Mouse (Mus musculus): Measurements from ENCODE around the gene Zer1.

The Zer1 gene

DNA sequence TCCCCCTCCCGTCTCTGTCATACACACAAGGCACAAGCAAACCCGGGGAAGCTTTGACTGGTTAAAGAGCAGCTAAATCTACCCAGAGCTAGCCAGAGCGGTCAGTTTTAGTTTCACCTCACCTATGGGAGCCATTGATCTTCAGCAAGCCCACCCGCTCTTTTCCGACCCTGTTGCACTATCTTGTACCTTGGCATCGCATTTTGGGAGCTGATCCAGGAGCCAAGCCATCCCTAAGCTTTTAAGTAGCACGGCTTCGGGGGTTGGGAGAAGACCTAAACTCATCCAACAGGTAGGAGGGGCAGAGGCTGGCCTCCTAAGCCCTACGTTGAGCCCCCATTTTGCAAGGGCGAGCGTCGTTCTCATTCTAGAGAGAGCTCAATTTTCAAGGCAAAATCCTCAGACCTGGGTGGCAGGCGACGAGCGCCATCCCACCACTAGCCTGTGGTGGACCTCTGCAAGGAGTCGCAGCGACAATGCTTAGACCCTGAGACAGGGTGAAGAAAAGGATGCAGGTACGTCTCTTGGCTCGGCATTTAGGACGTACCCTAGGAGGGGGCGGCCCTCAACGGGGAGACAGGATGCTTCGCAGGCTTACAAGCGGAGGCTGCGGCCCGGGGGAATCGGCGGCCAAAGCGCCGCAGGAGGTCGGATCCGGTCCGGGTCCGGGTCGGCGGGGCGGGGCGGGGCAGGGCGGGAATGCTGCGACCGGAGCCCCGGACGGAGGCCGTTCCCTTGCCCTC is 485 bp downstream of the Zer1 start:
- DNase-seq = peak in 1 of 2 experiments; percentile 22

DNA sequence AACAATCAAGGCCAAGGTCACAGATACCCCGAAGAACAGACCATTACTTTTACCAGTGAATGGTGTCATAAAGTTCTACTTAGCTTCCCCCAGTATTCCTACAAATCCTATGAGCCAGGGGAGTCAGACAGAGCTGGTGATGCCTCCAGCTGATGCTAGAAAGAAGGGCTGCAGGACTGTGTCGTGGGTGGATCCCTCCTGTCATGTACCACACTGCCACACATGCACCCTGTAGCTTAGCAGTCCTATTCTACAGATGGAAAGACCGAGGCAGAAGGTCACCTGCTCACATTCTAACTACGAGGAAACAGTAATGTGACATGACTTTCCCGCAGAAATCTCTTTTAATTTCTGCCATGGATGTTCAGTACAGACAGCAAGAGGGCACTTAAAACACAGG is 1.6 kb downstream of the Zer1 start:
- no peak for DNase-seq

DNA sequence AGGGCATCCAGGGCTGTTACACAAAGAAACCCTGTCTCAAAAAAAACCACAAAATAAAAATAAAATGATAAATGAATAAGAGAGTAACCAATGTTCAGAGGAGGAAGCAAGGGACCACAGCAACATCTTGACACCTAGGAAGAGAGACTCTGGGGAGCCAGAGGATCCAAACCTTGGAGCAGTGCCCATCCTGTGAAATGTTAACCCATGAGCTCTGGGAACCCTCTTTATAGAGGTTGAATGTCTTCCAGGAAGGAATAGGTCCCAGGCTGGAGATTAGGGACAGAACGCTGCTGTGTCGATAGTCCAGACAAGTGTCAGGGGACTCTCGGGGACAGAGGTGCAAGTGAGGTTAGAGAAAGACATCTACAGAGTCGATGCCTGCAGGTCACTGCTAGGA is 4.1 kb downstream of the Zer1 start:
- DNase-seq = no peak

DNA sequence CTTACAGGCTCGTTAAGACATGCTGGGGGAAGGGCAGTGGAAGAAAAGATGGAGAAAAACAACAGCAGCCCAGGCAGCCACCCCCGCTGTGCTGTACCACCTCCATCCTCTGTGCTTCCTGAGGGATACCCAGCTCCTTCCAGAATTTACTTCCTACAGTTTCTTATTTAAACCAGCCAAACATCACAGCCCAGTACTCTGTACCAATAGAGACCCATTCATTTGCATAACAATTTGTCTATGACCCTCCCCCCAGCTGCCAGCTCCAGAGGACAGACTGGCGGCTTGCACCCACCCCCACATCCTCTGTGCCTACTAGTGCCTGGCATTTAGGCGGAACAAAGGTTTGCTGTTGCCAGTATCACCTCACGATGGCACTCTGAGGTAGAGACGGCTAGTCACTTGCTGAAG is 4.7 kb downstream of the Zer1 start:
- DNase-seq = peak; percentile 30 to 47

DNA sequence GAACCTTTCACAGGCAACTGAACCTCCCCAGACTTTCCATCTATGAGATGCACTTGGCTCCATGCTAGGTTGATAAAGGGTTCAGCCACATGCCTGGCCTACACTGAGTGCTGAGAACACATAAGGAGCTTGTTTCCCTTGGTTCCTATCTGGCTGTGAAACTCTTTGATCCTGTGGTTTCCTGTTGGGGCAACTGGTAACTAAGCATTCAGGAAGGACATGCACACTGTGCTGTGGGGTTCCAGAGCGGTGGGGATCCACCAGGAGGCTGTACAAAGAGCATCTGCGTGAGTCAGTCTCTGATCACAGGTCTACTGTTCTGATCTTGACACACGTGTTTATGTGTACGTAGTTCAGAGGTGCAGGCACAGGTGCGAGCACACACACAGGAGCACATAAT is 11.8 kb downstream of the Zer1 start:
- DNase-seq = no peak

DNA sequence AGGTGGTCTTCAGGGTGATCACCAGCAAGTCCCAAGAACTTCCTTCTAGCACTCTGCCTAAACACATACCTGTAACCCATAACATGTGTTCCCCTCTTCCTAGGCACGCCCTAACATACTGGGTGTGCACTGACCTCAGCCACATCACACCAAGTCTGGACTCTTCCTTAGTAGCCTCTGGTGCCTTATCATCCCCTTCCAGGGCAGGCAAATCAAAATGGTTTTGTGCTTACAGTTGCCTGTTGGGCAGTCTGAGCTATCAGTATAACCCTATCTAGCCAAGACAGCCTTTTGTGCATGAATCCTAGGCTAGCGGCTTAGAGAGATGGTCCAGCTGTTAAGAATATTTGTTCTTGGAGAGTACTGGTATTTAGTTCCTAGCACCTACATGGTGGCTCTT is 12.9 kb downstream of the Zer1 start:
- no peak for DNase-seq

DNA sequence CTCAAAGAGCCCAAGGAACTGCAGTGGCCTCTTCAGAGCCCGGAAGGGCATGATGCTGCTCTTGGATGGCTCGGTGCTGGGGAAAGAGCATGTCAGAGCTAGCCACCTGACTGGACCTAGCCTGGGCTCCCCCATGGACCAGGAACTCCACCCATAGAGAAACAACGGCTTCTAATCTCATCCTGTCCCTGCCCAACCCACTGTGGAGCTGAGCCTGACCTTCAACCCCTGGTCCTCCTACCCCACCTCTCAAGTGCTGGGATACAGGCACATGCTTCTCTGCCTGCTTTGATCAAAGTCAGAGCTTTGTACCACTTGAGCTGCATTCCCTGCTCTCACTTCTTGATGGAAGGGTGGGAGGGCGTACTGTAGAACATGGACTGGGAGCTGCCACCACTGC is 16.1 kb downstream of the Zer1 start:
- no peak for DNase-seq

DNA sequence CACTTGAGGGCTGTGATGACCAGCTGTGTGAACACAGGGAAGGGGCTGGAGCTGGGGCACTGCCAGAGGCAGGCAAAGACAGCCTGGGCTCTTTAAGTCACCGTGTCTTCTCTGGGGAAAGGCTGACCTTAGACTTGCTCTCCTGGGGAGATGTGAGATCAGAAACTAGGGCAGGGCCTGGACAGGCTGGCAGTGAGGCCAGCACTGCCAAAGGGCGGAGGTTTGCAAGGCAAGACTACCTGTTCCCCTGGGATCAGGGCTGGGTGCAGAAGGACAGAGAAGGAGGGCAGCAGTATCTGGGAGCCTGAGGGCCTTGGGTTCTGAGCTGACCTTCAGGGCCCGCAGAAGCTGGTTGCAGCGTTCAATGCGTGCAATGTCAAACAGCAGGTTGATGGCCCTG is 16.7 kb downstream of the Zer1 start:
- no peak for DNase-seq

DNA sequence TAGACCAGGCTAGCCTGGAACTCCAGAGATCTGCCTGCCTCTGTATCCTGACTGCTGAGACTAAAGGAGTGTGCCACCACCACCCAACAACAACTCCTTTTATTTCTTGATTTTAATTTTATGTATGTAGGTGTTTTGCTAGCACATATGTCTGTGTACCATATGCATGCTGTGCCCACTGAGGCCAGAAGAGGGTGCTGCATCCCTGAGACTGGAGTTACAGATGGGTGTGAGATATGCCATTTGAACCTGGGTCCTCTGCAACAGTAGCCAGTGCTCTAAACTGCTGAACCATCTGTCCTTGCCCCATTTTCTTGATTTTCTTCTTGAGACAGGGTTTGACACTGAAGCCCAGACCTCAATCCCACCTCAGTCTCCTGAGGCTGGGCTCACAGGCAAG is 18.0 kb downstream of the Zer1 start:
- peak; percentile 51 to 63 for DNase-seq

DNA sequence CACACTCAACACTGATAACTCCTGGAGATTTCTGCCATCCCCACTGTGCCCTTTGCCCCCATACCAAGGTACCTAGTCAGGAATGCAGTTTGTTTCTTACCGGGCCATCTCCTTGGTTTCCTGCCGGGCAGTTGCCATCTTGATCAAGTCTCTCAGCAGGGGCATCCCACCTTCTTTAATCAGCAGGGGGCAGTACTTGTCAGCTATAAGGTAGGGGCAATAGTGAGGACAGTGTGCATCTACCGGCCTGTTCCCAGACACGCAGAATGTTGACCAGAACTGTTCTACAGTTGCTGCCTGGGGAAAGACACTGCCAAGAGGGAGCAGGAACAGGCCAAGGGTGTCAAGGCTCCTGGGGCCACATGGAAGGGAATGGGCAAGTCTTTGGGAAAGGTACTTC is 24.2 kb downstream of the Zer1 start:
- no peak for DNase-seq

DNA sequence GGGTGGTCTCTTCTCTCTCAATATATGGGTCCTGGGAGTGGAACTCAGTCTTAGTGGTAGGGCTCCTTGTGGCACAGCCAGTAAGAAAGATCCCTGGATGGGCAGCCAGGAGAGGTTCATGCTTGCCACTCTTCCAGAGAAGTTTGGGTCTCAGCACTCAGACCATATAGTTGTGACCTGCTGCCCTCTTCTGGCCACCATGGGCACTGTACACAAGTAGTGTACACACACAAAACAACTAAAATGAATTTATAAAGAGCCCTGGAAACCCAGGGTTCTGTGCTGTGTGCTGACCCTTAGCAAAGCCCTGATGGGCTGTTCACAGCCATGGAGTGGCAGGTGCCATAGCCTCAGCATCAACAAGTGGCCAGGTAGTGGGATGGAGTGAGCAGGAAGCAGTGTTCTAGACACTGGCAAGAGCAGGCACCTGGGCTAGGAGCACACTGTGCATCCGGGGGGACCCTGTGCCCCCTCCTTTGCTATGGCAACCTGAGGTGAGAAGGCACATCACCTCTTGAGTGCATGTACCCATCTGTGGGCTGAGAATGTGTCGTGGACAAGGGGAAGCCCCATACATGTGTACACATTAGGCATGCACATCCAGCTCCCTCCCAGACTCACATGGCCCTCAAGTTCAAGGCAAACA is 28.4 kb downstream of the Zer1 start:
- peak; percentile 39 to 41 for DNase-seq

DNA sequence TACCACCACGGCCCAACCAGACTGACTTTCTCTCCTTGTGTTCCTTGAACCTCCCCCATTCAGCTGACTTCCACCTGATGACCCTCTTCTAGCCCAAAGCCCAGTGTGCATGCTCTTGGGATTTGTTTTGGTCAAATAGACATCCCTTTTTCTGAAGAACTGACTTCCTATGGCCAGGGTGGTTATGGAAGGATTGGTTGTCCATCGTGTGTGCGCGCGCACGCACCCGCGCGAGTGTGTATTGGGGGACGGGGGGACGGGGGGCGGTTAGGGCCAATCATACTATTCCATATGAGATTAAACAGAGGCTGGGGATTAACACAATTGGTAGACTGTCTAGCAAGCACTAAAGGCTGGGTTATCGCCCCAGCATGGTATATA is 30.2 kb downstream of the Zer1 start:
- DNase-seq = no peak

DNA sequence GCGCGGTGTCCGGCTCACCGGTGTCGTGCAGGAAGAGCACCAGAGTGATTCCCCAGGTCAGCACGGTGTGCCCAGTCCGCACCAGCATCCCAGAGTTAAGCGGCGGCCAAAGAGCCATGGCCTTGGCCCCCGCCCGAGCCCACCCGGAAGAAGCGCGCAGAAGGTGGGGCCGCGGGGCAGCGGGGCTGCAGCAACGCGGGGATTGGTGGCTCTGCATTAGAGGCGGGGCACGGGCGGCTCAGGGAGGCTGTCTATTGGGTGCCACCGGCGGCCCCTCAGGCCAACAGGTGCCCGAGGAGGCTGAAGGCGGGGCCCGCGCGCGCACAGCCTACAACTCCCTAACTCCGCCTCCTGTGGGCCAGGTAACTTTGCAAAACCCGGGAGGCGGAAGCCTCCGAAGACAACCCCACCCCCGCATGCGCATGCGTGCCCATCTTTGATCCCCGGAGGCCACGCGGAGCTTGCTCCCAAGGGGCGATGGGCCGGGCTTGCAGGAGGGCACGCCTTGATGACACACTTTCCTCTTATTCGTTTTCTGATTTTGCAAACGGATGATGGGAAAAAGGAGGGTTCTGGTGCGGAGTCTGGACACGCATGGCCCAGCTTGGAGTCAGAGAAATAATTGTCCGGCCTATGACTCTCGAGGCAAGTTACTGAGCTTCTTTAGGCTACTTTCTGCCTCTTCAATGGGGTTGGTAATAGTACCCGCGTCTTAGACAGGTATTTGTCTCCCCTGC is 30.7 kb downstream of the Zer1 start, which contains the start of gene Zdhhc12:
TSS of gene Zdhhc12 (minus strand) at position 178 of the 737 bp plus-strand sequence.
- peak; percentile 89 to 96 for DNase-seq

DNA sequence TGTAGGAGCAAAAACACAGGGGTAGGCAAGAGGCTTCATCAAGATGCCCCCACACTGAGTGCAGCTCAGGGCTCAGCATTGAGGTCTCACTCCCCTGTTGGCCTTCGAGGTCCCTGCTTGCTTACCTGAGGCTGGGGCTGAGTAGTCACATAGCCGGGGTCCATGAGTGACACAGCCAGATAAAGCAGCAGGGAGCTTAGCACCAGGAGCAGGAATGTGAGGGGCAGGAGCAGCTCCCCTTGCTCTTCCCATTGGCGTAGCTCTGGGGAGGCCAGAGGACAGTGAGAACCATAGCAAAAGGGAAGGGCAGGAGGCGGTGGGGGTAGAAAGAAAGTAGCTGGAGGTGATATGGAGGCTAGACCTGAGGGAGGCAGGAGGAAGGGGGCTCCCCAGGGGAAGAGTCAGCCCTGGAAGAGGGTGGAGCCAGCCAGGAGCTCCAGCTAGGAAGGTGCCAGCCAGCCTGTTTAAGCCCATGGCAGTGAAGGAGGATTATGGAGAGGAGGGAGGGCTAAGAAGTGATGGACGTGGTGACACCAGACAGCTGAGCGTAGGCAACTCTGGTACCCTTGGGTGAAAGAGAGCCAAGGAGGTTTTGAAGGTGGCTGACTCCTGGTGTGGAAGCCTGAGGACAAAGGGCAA is 32.0 kb downstream of the Zer1 start:
- DNase-seq = no peak

DNA sequence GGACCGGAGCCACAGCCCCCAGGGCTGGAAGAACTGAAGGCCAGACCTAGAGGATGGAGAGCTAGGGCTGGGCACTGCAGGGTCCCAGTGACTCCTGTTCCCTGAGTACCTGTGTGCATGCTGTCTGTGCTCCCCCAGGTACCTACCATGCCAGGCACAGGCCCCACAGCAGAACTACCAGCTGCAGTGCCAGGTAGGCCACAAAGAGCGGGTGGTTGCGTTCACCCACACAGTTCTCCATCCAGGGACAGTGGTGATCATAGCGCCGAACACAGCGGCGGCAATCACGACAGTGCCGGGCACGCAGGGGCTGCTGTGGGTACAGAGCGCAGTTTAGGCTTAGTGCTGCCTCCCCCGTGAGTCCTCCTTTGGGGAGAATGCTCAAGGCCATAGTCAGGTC is 32.9 kb downstream of the Zer1 start:
- no peak for DNase-seq

DNA sequence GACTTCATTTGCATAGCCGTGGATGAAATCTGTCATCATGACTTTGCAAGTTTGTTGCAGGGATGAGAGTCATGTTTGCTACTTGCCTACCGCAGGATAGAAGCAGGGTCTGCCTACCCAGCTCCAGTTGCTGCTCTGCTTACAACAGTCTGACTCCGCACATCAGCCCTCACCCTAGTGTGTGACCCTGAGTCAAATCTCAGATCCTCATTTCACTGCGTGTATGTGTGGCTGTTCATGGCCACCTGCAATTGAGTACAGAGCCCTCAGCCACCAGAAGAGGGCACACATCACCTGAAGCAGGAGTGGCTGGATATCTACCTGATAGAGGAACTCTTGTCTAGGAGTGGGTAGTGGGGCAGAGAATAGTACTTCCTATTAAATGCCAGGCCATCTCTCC is 37.1 kb downstream of the Zer1 start:
- no peak for DNase-seq

DNA sequence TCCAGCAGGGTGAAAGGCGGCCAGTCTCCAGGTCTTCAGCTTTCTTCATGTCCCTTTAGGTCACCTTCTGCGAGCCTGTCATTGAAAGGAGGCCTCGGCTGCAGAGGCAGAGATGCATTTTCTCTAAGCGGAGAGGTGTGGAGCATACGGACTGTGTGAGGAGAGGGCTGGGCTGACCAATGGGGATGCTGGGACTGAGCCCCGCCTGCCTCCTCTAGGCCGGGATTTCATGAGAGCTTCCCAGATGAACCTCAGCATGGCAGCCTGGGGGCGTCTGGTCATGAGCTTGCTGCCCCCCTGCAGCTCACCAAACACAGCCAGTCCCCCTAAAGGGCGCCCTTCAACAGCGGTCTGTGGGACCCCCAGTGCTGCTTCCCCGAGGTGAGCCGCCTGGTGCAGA is 39.8 kb downstream of the Zer1 start:
- no peak for DNase-seq

DNA sequence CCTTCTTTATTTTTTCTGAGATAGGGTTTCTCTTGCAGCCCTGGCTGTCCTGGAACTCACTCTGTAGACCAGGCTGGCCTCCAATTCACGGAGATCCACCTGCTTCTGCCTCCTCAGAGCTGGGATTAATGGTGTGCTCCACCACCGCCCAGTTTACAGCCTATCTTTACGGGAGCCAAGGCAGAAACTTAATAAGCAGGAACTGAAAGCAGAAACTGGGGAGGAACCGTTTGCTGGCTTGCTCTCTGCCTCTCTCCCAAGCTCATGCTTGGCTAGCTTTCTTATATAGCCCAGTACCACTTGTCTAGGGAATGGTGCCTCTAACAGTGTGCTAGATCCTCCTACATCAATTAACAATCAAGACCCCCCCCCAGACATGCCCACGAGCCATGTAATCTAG is 40.3 kb downstream of the Zer1 start:
- DNase-seq = no peak

DNA sequence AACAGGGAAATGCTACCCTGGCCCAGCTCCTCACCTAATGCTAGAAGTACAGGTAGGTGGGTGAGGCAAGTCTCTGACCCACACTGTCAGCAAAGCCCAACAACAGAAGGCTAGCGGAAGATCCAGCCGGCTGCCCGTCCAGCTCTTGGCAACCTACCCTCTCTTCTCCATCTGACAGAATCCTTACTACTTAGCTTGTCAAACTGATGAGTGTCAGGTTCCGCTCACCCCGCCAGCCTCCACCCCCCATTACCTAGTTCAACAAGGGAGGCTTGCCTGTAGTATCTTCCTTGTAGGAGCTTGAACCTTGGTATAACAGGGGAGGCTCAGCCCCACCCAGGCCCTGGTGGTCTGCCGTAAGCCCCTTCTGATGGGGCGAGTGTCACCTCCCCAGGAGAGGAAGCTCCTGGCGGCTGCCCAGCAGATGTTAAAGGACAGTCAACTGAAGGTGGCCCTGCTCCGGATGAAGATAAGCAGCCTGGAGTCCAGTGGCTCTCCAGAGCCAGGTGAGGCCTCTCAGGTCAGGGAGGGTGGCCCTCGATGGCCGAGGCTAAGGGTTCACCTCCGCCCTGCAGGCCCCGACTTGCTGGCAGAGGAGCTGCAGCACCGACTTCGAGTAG is 44.1 kb downstream of the Zer1 start:
- no peak for DNase-seq

DNA sequence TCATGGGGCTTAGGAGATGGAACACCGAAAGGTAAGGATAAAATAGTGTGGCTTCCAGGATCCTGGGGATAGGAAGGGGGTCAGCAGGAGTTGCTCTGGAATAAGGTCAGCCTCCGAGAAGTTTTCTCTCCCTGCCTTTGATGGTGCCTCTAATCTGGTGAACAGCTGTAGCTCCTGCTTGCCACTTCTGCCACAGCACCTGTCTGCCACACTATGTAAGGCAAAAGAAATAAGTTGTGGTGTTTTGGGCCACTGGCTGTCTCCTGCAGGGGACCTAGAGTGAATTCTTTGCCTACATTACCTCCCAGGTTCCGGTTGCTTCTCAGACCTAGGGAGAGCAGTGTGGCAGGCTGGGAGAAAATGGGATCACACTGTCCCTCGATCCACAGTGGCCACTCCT is 45.6 kb downstream of the Zer1 start:
- no peak for DNase-seq

DNA sequence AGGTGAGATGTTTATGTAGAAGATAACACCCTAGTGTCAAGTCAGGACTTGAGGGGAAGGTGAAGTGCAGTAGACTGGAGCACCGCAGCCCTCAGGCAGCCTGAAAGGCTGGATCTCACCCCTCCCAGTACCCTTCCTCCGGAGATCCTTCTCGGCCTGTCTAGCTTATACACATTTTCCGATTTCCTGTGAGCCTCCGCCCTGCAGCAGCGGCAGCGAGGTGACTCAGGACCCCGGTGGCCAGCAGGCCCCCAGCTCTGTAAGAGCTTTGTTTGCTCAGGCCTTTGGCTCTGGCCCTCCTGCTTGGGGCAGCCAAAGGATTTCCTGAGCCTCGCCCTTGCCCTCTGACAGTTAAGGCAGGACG is 46.1 kb downstream of the Zer1 start:
- DNase-seq = no peak

DNA sequence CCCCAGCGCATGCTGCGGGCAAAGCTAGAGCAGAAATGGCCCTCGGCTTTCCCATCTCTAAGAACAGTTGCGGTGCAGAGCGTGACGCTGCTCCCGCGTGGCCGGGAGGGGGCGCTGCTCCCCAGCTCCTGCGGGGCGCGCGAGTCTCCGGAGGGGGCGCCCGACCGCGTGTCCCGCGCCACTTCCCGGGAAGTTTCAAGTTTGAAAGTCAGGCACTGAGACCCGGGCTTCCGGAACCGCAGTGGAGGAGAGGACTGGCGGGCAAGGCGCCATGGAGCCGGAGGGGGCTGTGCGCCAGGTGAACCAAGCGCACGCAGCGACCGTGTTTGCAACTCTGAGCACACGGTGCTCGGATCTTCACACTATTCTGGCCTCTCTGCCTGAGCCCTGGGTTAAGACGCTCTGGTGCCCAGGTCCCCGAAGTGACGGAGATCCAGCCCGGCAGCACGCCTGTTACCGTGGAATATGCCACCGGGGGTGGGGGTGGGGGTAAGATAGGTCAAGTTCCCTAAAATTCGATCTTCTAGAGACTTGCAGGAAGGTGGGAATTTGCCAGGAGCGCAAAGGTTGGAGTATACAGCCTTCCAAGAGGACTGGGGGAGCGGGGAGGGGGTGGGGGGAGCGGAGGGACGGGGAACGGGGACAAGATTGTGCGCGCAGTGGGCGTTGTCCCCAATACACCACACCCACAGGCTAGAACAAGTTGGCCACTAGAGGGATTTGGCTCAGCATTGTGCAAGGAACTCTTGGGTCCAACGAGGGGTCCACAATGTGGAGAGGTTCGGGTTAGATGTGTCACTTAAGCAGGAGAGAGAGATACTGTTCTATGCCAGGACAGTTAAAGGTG is 46.7 kb downstream of the Zer1 start, which contains the start of gene Pkn3:
TSS of gene Pkn3 (plus strand) at position 183 of the 847 bp plus-strand sequence.
- peak; percentile 63 to 85 for DNase-seq
